Mouse (Mus musculus): ENCODE data around the gene Vps37b.

The Vps37b gene

DNA sequence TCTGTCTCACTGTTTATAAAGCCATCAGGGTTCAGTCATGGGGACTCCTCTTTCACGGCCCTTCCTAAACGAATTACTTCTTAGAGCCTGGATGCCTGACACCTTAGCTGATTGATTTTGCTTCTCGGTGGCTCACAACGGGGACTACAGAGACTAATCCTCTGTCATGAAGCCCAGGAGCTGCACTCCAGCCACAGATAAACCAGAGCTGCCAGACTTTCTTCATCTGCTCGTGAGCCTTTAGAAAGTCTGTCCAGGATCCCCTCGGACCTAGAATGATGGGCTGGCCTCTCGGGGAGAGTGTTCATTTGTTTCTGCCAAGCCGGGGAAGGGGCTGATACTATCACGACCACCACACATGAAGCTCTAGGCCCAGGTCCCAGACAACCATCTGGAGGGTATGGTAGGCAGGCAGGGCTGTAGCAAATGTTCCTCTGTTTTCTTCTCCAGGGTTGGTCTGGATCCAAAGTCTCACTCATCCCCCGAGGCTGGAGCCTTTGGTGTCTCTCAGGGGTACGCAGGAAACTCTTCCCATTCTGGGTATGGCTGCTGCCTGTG, 13.5 kb upstream of the Vps37b start:
- DNase-seq (ENCODE audit: low read depth): no peak

DNA sequence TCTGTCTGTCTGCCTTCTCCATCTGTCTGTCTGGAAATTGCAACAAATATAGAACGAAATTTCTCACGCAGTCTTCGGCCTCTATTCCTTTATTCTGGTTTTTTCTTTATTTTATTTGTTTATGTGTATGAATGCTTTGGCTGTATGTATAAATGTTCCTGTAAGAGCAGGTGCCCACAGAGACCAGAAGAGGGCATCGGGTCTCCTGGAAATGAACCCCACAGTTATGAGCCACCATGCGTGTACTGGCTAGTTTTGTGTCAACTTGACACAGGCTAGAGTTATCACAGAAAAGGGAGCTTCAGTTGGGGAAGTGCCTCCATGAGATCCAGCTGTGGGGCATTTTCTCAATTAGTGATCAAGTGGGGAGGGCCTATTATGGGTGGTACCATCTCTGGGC, 11.9 kb upstream of the Vps37b start:
- no peak for DNase-seq (ENCODE audit: low read depth)

DNA sequence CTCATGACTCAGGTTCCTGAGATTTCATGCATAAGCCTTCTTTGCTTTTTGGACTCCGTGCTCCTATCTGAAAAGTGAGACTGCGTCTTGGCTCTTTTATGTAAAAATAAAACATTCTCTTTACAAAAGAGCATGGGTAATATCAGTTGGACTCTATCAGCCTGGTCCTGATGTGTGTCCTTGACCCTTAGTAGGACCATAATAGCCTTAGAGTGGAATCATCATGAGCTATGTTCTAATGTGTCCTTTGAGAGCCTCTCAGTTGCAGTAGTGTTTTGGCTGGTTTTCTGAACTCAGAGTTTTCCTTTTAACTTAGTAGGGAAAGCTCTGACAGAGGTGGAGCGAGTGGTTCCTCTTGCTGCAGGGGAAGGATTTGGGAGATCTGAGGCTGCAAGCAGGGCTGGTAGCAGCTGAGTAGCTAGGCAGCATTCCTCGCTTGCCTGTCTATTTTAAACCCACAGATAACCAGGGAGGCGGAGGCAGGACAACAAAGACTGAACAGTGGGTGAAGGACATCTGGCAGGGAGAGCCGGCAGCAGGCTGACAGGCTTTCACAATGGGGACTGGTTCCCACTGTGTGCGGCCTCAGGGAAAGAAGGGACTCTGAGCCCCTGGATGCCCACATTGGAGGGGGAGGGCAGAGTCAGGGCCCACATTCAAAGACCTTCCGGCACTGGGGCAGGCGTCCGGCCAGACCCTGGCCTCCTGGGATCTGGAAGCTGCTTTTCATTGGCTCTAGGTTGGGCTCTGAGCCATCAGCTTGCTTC, 11.3 kb upstream of the Vps37b start:
- DNase-seq (ENCODE audit: low read depth): no peak

DNA sequence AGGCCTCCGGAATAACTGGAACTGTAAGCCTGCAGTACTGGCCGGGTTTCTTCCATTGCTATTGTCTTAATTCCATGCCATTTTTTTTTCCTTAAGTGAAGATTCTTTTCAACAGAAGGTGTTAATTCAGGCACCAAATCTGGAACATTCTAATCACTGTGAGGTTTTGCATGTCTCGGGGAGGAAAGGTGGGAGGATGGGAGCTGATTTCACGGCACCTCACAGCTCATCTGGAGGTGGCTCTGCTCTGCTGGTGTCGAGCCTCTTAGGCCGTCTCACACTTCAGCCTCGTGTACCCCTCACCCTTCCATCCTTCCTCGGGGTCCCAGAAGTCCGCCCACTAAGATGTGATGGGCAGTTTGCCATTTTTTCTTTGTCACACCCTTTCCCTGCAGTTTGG, 9.0 kb upstream of the Vps37b start:
- DNase-seq (ENCODE audit: low read depth): no peak

DNA sequence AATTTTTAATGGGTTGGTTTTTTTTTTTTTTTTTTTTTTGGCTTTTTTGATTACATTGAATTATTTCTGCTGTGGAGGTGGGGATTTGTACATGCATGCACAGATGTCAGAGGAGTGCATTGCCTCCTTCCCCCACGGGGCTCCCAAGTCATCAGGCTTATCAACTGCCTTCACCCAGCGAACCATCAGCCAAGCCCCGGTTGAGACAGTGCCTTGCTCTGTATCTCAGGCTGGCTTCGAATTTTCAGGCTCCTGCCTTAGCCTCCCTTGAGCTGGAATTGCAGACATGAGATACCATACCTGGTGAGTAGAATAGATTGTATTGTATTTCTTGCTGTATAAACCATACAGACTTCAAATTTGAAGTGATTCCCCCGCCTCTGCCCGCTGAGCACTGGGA, 7.5 kb upstream of the Vps37b start:
- DNase-seq (ENCODE audit: low read depth): no peak

DNA sequence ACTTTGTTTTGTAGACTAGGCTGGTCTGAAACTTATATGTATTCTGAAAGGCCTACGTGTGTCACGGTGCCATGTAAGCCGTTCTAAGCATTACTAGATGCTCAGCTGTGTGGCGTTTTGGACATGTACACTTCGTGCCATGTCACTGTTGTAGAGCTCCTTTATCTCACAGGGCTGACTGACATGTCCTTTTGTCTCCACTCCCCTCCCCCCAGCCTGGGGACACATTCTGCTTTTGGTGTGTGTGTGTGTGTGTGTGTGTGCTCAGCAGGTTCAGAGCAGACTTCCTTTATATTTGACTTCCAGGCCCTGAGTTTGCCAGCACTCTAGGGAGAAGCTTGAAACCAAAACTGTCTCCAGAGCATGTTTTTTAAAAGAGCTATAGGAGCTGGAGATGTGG, 4.8 kb upstream of the Vps37b start:
- DNase-seq (ENCODE audit: low read depth): no peak

DNA sequence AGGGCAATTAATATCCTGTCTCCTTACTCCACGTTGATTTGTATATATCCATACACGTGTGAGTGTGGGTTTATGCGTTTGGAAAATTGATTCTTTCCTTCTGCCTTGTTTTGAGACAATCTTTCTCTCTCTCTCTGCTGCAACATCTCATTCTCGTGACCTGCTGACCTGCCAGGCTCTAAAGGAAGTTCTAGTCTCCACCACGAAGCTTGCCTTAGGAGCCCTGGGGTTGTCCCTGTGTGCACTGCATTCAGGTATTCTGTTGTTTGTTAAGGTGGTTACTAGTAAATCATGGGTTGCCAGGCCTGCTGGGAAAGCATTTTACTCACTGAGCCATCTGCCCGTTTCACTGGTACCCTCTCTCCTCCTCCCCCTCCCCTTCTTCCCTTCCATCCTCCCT, 4.3 kb upstream of the Vps37b start:
- DNase-seq (ENCODE audit: low read depth): no peak

DNA sequence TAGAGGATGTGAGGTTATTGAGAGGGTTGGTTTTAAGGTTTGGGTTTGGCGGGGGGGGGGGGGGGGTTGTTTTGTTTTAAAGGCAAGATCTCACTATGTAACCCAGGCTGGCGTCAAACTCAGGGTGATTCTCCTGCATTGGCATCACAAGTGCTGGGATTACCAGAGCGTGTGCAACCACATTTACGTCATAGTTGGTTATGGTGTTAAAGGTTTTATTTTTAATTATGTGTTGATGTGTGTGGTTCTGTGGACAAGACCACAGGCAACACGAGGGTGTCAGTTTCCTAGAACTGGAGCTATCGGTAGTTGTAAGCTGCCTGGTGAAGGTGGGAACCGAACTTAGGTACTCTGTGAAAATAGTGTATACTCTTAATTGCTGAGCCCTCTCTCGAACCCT, 3.7 kb upstream of the Vps37b start:
- no peak for DNase-seq (ENCODE audit: low read depth)

DNA sequence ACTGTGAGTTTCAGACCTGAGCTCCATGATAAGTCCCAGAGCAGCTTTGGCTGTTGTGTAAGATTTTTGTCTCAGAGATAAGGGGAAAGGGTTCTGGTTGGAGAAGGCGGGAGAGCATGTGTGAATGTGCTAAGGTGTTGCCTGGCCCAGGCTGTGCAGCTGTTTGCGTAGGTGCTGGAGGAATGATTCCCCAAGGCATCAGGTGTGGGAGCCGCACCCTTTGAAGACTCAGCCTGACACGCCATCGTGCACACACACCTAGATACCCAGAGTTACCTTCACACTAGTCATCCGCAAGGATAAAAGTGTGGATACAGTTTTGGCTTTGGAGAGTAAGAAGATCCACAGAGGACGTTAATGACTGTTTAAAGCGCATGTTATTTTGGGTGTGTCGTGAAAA, 3.3 kb upstream of the Vps37b start:
- no peak for DNase-seq (ENCODE audit: low read depth)

DNA sequence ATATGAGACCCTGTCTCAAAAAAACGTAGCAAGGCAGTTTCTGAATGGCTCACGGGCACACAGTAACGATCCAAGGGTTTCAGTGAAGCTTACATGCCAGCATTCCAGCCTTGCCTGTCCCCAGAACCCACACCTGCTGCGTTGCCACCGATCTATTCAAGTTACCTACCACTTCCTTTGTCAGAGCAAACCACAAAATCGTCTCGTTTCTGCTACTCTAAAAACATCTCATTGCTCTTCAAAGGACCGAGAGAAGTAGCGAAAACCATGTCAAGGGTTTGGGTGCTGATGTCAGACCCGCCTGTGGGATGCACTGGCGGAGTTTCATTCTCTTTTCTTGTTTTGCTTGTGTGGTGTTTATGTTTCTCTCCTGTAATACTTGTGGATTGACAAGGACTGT, 2.4 kb upstream of the Vps37b start:
- no peak for DNase-seq (ENCODE audit: low read depth)

DNA sequence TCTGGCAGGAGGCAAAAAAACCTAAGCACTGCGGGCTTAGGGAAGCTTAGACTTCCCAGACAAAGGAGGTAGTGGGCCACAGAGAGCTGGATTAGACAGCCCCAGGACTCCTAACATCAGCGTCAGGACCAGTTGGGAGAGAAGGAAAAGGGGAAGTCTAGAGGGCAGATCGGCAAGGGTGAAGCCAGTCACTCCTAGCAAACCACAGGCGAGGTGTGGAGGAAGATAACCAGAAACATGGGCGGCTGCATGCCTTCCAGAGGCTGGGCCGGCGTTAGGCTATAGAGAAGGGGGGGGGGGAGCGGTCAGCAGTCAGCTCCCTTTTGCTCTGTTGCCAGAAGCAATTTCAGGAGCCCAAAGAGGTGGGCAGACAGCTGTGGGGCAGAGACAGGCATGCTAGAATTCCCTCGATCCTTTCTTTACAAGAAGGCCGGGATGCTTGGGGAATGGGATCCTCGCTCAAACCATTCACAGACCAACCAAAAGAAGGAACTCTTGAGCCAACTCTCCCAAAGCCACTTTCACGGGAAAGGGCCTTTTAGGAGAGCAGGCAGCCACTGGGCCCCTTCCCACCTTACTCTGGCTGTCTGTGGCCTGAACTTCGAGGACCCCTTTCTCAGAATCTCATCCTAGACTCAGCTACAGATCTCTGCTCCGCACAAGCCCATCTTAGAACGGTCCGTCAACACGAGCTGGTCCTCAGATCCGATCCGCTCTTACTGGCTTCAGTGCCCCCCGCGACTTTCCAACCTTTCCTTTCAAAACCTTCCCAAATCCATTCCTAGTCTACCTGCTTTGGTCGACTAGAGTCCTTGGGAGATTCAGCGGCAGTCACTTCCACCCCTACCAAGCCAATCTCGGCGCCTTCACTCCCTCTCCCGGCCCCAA, 758 bp downstream of the Vps37b start:
- DNase-seq (ENCODE audit: low read depth): no peak

DNA sequence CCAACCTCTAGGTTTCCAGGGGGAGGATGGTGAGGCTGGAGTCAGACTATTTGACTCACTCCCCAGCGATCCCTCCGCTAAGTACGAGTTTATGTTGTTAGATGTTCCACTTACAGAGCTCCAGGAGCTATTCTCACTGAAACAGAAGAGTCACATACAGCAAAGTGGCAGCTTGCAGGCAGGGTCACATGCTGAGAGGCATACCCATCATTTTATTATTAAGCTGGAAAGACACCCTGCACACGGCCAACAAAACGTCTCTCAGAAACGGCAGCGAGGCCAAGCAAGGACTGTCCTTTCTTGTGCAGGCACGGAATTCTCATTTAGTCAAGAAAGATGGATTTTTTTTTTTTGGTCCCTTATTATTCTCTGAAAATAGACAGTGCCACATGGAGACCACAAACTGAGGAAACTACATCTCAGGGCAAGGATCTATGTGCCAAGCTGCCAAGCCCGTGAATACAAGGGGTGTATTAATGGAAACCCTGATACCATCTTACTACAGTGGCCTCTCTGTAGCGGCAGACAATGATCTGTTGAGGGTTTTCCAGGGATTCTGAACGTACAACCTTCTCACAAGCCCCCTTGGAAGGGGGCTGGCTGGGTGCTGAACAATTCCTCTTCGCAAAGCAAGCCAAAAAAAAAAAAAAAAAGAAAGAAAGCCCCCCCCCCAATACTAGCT, 1.5 kb downstream of the Vps37b start:
- DNase-seq (ENCODE audit: low read depth): no peak

DNA sequence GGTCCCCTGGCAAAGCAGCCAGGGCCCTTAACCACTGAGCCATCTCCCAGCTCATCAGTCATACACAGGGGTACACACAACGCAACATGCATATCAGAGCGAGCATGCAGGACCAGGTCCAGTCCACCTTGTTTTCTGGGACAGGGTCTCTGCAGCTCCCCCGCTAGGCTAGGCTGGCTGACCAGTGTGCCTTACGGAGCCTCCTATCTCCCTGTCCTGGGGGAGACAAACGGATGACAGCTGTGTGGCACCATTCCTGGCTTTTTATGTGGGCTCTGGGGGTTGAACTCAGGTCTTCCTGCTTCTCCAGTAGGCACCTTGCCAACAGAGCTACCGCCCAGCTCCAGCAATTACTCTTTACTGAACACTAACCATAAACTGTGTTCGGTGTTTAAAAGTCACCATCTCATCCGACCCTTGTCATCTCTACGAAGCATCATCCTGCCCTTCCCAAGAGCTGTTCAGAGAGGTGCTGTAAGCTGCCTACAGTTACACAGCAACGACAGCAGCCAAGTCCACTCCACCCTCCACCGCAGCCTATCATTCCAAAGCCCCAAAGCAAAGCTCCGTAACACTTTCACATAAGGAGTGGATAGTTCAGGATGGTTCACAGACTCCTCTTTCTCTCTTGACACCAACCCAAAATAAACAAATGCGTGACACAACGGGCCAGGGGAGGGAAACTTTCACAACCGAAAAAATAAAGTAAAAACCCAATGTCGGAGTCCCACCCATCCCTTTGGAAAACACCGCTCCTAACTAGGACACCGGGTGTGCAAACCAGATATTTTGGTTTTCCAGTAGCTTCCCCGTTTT, 2.6 kb downstream of the Vps37b start:
- no peak for DNase-seq (ENCODE audit: low read depth)

DNA sequence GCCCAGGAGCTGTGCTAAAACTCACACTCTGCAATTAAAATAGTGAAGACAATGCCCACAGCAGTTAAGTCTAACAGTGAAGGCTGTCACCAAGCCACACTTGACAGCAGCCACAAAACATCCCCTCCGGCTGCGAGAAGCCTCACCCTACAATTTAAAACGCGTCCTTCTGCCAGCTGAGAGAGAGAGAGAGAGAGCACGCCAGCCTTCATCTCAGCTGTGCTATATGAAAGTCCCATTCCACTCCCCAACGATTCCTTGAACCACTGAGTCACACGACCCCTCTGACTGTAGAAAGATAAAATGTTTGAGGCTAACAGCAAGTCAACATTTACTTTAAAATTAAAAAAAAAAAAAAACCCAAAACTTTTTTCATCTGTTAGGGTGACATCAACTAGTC, 3.4 kb downstream of the Vps37b start:
- no peak for DNase-seq (ENCODE audit: low read depth)

DNA sequence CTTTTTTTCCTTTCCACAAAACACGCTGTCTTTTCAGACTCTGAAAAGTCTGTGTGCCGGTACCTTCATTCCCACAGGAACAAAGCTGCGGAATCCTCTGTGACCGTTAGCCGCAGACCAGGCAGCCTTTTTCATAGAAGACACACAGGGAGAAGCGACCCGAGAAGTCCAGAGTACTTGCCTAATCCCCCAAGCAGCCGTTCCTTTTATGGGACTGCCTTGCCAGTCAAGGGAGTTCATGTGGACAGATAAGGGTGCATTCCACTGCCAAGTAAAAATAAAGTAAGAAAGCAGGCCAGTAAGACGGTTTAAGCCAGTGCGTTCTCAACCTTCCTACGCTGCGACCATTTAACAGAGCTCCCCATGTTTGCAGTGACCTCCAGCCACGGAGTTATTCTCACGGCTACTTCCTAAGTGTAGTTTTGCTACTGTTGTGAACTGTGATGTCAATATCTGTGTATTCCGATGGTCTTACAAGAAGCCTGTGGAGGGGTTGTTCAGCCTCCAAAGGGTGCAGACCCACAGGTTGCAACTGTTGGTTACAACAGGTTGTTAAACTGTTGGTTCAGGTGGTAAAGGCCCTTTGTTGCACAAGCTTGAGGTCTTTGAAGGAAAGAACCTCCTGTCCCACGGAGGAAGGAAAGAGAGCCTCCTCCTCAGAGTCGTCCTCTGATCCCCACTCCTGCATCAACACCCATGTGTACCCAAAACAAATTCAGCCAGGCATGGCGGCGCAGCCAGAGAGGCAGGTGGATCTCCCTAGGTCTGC, 4.2 kb downstream of the Vps37b start:
- DNase-seq (ENCODE audit: low read depth): no peak

DNA sequence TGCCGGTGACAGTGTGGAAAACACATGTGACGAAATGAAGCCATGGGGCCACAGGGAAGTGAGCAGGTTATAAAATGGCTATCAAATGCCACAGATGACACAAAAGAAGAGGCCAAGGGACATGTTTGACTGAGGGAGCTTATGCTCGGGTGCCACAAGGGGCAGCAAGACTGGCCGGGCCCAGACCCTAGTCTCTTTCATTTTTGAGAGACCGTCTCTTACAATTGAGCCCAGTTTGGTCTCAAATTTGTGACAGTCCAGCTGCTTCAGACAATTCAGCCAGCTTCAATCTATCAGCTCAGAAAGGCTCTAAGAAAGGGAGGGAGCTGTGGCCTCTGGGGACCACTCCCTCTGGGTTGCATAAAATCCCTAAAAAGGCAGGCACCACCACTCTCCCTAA, 5.5 kb downstream of the Vps37b start:
- DNase-seq (ENCODE audit: low read depth): no peak

DNA sequence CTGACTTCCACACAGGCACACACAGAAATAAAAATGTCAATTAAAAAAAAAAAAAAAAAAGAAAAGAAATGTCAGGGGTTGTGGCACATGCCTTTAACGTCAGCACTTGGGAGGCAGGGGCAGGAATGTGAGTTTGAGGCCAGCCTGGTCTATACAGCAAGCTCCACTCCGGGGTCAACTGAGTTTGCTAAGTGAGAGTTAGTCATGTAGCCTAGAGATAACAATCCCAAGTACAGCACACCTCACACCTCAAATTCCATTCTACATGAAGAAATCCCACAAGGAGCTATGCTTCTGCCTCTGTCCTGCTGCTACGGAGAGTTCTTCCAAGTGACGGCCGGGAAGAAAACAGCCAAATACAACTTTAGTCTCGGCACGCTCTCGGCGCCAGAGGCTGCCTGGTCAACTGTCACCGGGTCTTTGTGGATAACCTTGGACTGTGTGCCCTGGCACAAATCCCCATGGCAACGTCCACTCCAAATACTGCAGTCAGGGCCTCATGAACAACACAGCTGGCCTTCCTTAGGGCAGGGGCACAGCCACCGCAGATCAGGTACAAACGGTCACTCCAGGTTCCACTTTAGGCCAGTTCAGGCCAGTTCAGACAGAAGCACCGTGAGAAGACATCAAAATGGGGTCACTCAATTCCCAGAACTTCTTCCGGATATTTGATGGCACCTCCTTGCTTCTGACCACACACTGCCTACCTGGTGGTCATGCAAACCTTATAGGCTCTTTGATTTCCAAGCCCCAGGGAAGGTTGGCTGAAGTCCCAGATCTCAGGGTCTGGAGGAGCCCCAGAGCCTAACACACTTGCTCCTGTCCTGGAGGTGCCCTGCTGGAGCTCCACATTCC, 6.3 kb downstream of the Vps37b start:
- no peak for DNase-seq (ENCODE audit: low read depth)

DNA sequence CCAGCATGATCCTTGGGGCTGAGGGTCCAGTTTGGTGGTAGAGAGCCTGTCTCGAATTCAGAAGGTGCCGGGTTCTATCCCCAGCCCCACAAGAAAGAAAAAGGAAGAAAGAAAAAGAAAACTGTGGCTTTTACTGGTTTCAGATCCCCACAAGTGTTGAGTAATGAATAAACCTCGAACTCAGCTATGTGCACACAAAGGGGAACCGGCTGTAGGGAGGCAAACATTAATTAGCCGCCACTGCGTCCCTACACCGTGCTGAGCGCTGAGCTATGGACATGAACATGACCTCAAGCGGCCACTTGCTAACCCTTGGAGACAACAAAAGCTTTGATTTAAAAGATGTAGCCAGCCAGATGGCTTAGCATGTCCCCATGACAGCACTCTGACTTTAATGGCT, 6.9 kb downstream of the Vps37b start:
- DNase-seq (ENCODE audit: low read depth): no peak

DNA sequence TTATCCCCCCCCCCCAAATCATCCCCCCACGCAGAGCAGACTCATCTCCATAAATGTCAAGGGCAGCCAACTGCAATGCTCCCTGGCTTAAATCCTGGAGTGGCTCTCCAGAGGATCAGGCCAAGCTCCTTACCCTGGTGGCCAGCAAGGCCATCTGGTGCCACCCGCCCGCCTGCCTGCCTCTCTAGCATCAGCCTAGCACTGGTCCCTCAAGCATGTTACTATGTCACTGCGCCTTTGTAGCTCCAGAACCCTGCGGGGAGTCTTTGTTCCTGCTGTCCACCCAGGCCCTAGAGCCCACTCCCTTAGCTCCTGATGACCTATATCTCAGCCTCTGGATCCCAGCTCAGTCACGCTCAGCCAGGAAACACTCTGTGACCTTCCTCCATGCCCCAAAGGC, 7.4 kb downstream of the Vps37b start:
- no peak for DNase-seq (ENCODE audit: low read depth)

DNA sequence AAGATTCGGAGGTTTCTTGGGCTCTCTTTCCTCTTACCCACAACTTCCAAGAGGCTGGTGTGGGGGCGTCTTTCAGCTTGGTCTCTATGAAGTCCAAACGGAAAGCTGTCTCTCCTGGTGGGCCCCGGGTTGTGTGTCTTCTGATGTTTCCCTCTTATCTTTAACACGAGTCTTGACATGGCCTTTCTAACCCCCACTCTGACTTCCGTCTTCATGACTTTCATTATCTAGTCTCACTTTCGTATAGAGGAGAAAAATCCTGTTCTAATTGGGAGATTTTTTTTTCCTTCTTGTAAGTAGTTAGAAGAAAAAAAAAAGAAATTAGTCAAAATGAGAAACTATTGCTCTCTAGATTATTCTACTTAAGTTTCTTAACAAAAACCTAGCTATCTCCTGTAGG, 9.7 kb downstream of the Vps37b start:
- no peak for DNase-seq (ENCODE audit: low read depth)
